Mouse (Mus musculus) bone marrow, adult 2 months (tissue): ENCODE results near the gene Olfml2a.

Experiments
- CTCF ChIP-seq: fragments of 200-500 bp; IDR thresholded peaks from 2 replicates; pipeline ENCODE4 v1.5.1; 2011; ENCODE audit warnings: low read length, control low read depth; ENCODE audit not compliant: control insufficient read depth, insufficient read depth
- POLR2A ChIP-seq: fragments of 200-500 bp; IDR thresholded peaks from 2 replicates; pipeline ENCODE4 v1.6.1; 2011; ENCODE audit warnings: low read depth, mild to moderate bottlenecking, control low read depth, low read length, borderline replicate concordance; ENCODE audit not compliant: control insufficient read depth

GRCm38 (mm10) chr2:38933931-38934330, 2.2 kb downstream of the Olfml2a start:
- no peak for TF ChIP-seq CTCF
- no peak for TF ChIP-seq POLR2A
